Mouse (Mus musculus): ENCODE measurements around the gene Gtsf1l.
"Not testable (repeated sequence)": the region's sequence is repeated elsewhere in the genome, so short reads cannot be mapped to it uniquely, and the experiment has no call there.

Gtsf1l gene

GRCm38 (mm10) chr2:163086561-163086960, 1.1 kb downstream of the Gtsf1l start:
- in situ Hi-C loops (cut with MboI, MseI), result no loop called here

GRCm38 (mm10) chr2:163085047-163085446, 2.6 kb downstream of the Gtsf1l start:
- in situ Hi-C loops (cut with MboI, MseI), result no loop called here

GRCm38 (mm10) chr2:163084519-163084918, 3.1 kb downstream of the Gtsf1l start:
- in situ Hi-C loops (cut with MboI, MseI), result no loop called here

GRCm38 (mm10) chr2:163082591-163082990, 5.1 kb downstream of the Gtsf1l start:
- in situ Hi-C loops (cut with MboI, MseI), result no loop called here

- in situ Hi-C loops (cut with MboI, MseI), result no loop called here
These were observed 8.6 kb downstream of the Gtsf1l start for GRCm38 (mm10) chr2:163079041-163079440.

- in situ Hi-C loops (cut with MboI, MseI), result no loop called here
These were observed 12.4 kb downstream of the Gtsf1l start for GRCm38 (mm10) chr2:163075234-163075633.

- in situ Hi-C loops (cut with MboI, MseI), result no loop called here
These were observed 12.8 kb downstream of the Gtsf1l start for GRCm38 (mm10) chr2:163074808-163075207.

- in situ Hi-C loops (cut with MboI, MseI), result no loop called here
These were observed 13.6 kb downstream of the Gtsf1l start for GRCm38 (mm10) chr2:163074006-163074405.

GRCm38 (mm10) chr2:163073023-163073757, 14.5 kb downstream of the Gtsf1l start:
- in situ Hi-C loops (cut with MboI, MseI), result no loop called here

GRCm38 (mm10) chr2:163071590-163071989, 16.1 kb downstream of the Gtsf1l start:
- in situ Hi-C loops (cut with MboI, MseI), result no loop called here

GRCm38 (mm10) chr2:163070213-163070612, 17.4 kb downstream of the Gtsf1l start:
- in situ Hi-C loops (cut with MboI, MseI), result no loop called here

- in situ Hi-C loops (cut with MboI, MseI), result no loop called here
These were observed 20.4 kb downstream of the Gtsf1l start for GRCm38 (mm10) chr2:163067233-163067632.

- in situ Hi-C loops (cut with MboI, MseI), result no loop called here
These were observed 21.3 kb downstream of the Gtsf1l start for GRCm38 (mm10) chr2:163066326-163066725.

- in situ Hi-C loops (cut with MboI, MseI), result no loop called here
These were observed 25.5 kb downstream of the Gtsf1l start for GRCm38 (mm10) chr2:163062119-163062508.

- in situ Hi-C loops (cut with MboI, MseI), result no loop called here
These were observed 26.2 kb downstream of the Gtsf1l start for GRCm38 (mm10) chr2:163061203-163062118.

GRCm38 (mm10) chr2:163060630-163061029, 27.0 kb downstream of the Gtsf1l start:
- in situ Hi-C loops (cut with MboI, MseI), result no loop called here

GRCm38 (mm10) chr2:163058981-163059380, 28.7 kb downstream of the Gtsf1l start:
- in situ Hi-C loops (cut with MboI, MseI), result not testable (repeated sequence)

- in situ Hi-C loops (cut with MboI, MseI), result no loop called here
These were observed 31.1 kb downstream of the Gtsf1l start for GRCm38 (mm10) chr2:163056584-163056983.

- in situ Hi-C loops (cut with MboI, MseI), result no loop called here
These were observed 31.9 kb downstream of the Gtsf1l start for GRCm38 (mm10) chr2:163055715-163056114.

- in situ Hi-C loops (cut with MboI, MseI), result loop anchor here (5.0 kb wide), 1 partner anchor 43 kb away; no protein-coding TSS in a partner anchor
These were observed 32.7 kb downstream of the Gtsf1l start for GRCm38 (mm10) chr2:163054891-163055494.

GRCm38 (mm10) chr2:163054335-163054840, 33.3 kb downstream of the Gtsf1l start, which contains the start of gene Mybl2:
Mybl2 (plus strand) TSS chr2:163054687.
- in situ Hi-C loops (cut with MboI, MseI), result loop anchor here (5.0 kb wide), 1 partner anchor 42 kb away; no protein-coding TSS in a partner anchor

GRCm38 (mm10) chr2:163052826-163053225, 34.8 kb downstream of the Gtsf1l start:
- in situ Hi-C loops (cut with MboI, MseI), result loop anchor here (5.0 kb wide), 1 partner anchor 41 kb away; no protein-coding TSS in a partner anchor

All from T-helper 1 cell (primary cell).